24 mouse cellular contexts compared by ENCODE assay signal in the genomic region with DNA sequence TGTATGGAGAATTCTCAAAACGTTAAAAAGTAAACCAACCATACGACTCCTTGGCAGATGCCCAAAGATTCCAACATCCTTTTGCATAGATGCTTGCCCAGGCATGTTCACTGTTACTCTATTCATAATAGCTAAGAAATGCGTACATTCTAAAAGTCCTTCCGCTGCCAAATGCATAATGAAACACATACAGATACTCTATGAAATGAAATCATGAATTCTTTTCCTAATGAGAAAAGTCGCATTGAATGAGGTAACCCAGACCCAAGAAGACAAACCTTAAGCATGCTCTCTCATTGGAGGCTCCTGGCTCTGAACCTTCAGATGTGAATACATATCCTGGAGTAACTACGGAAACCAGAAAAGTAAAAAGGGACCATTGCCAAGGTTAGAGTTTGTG. TPM values are rescaled to one million over a fixed set of nuclear protein-coding genes. Genes with fewer than 3 reads are reported as not detected.
DNase-seq lines count a peak whose midpoint lies in the region; ATAC-seq and TF ChIP-seq lines count a peak whose summit lies in the region.
"Had no signal": no experiment of that assay in that cellular context is flagged by ENCODE, and none has a peak within 500 bp of the region (broad histone marks: within the 10 kb centered on the region; RNA-seq: fewer than 3 reads in every experiment).

No protein-coding gene starts in this region.

- no peak for TF ChIP-seq EP300 in lung, postnatal 0 days (IDR thresholded peaks at IDR 0.05)

- DNase-seq in hindbrain, embryonic 14.5 days (ENCODE audit: low spot score): peak; percentile 24
- no peak for DNase-seq in hindbrain, embryonic 11.5 days (ENCODE audit: low spot score)
- DNase-seq in lung, embryonic 14.5 days: peak; percentile 68
- no peak for DNase-seq in lung, postnatal 0 days (ENCODE audit: low spot score)
- peak; percentile 8 for DNase-seq in R1 (ENCODE audit: low read depth, low spot score)
- peak; percentile 26 for DNase-seq in kidney, postnatal 10 days
- DNase-seq in spleen, adult 18-20 months: no peak
- no peak for DNase-seq in yolk sac, embryonic 10.5 days (ENCODE audit: low spot score)
- DNase-seq: adrenal gland, postnatal 14 days; cerebellum, adult 2 months; gastrocnemius, postnatal 10 days; heart, adult 2 months; lung, postnatal 10 days had no signal

- WGBS in hindbrain, embryonic 14.5 days: 67% methylated on average over 6 of the region's 6 CpGs
- 84% methylated on average over 6 of the region's 6 CpGs for WGBS in hindbrain, embryonic 11.5 days
- 44% methylated on average over 6 of the region's 6 CpGs for WGBS in lung, embryonic 14.5 days
- WGBS in lung, postnatal 0 days: 46% methylated on average over 6 of the region's 6 CpGs

- no peak for TF ChIP-seq CTCF in lung, embryonic 14.5 days (IDR thresholded peaks at IDR 0.05; ENCODE audit: low read depth)
- TF ChIP-seq CTCF in lung, postnatal 0 days (IDR thresholded peaks at IDR 0.05): no peak

- H3K4me1 ChIP-seq in hindbrain, embryonic 14.5 days (replicated peaks; ENCODE audit: control insufficient read depth, insufficient read depth, low read length): no peaks in the 10 kb centered on the region
- H3K4me1 ChIP-seq in hindbrain, embryonic 11.5 days (replicated peaks; ENCODE audit: control insufficient read depth, insufficient read depth, low read length): no peaks in the 10 kb centered on the region
- H3K4me1 ChIP-seq in lung, embryonic 14.5 days (ENCODE audit: insufficient read depth): no peaks in the 10 kb centered on the region
- no peaks in the 10 kb centered on the region for H3K4me1 ChIP-seq in lung, postnatal 0 days (ENCODE audit: insufficient read depth, low read depth, low read length)
- H3K4me1 ChIP-seq: heart, embryonic 15.5 days; hindbrain, embryonic 13.5 days; neural tube, embryonic 12.5 days; stomach, embryonic 15.5 days had no signal

- peak; percentile 51; the same call in 1 of the 2 replicates for ATAC-seq in hindbrain, embryonic 14.5 days (ENCODE audit: low FRiP score)
- ATAC-seq in hindbrain, embryonic 11.5 days (ENCODE audit: low FRiP score): no peak
- peak; percentile 17; the same call in 1 of the 2 replicates for ATAC-seq in lung, embryonic 14.5 days (ENCODE audit: insufficient read depth)
- no peak for ATAC-seq in lung, postnatal 0 days
- ATAC-seq: intestine, postnatal 0 days had no signal

- no peak overlapping the region for H3K9ac ChIP-seq in hindbrain, embryonic 14.5 days
- no peak overlapping the region for H3K9ac ChIP-seq in hindbrain, embryonic 11.5 days (ENCODE audit: low read depth, low read length)
- no peak overlapping the region for H3K9ac ChIP-seq in lung, embryonic 14.5 days
- H3K9ac ChIP-seq in lung, postnatal 0 days (replicated peaks; ENCODE audit: low read depth): no peak overlapping the region
- H3K9ac ChIP-seq: heart, embryonic 15.5 days; hindbrain, embryonic 13.5 days; liver, embryonic 14.5 days; neural tube, embryonic 12.5 days; stomach, embryonic 15.5 days had no signal

- H3K4me2 ChIP-seq in hindbrain, embryonic 14.5 days (replicated peaks): no peak overlapping the region
- no peak overlapping the region for H3K4me2 ChIP-seq in hindbrain, embryonic 11.5 days (replicated peaks; ENCODE audit: low read depth, low read length)
- no peak overlapping the region for H3K4me2 ChIP-seq in lung, embryonic 14.5 days
- H3K4me2 ChIP-seq in lung, postnatal 0 days (replicated peaks; ENCODE audit: low read depth, low read length): no peak overlapping the region
- H3K4me2 ChIP-seq: heart, embryonic 15.5 days; hindbrain, embryonic 13.5 days; neural tube, embryonic 12.5 days; stomach, embryonic 15.5 days had no signal

- no peak overlapping the region for H3K4me3 ChIP-seq in hindbrain, embryonic 14.5 days (replicated peaks; ENCODE audit: low read length)
- no peak overlapping the region for H3K4me3 ChIP-seq in hindbrain, embryonic 11.5 days (ENCODE audit: low read depth, low read length)
- H3K4me3 ChIP-seq in lung, embryonic 14.5 days (ENCODE audit: low read depth, low read length): no peak overlapping the region
- no peak overlapping the region for H3K4me3 ChIP-seq in lung, postnatal 0 days (ENCODE audit: low read depth, low read length)
- H3K4me3 ChIP-seq: heart, adult 2 months; heart, embryonic 15.5 days; hindbrain, embryonic 13.5 days; left cerebral cortex, adult 2 months; neural tube, embryonic 12.5 days; stomach, embryonic 15.5 days had no signal

- no peak overlapping the region for H3K27ac ChIP-seq in hindbrain, embryonic 14.5 days
- H3K27ac ChIP-seq in hindbrain, embryonic 11.5 days (ENCODE audit: low read depth, low read length): no peak overlapping the region
- no peak overlapping the region for H3K27ac ChIP-seq in lung, embryonic 14.5 days (ENCODE audit: low read depth)
- no peak overlapping the region for H3K27ac ChIP-seq in lung, postnatal 0 days (ENCODE audit: low read length)
- H3K27ac ChIP-seq: heart, adult 2 months; heart, embryonic 15.5 days; hindbrain, embryonic 13.5 days; left cerebral cortex, adult 2 months; liver, embryonic 14.5 days; neural tube, embryonic 12.5 days; stomach, embryonic 15.5 days had no signal

- no peaks in the 10 kb centered on the region for H3K36me3 ChIP-seq in hindbrain, embryonic 14.5 days (replicated peaks; ENCODE audit: control insufficient read depth, insufficient read depth)
- no peaks in the 10 kb centered on the region for H3K36me3 ChIP-seq in hindbrain, embryonic 11.5 days (ENCODE audit: control insufficient read depth, insufficient read depth, low read length)
- H3K36me3 ChIP-seq in lung, embryonic 14.5 days (ENCODE audit: insufficient read depth): no peaks in the 10 kb centered on the region
- no peaks in the 10 kb centered on the region for H3K36me3 ChIP-seq in lung, postnatal 0 days (ENCODE audit: insufficient read depth, low read length)
- H3K36me3 ChIP-seq: heart, embryonic 15.5 days; hindbrain, embryonic 13.5 days; neural tube, embryonic 12.5 days; stomach, embryonic 15.5 days had no signal

- no peaks in the 10 kb centered on the region for H3K9me3 ChIP-seq in hindbrain, embryonic 14.5 days (ENCODE audit: control insufficient read depth, low read length)
- no peaks in the 10 kb centered on the region for H3K9me3 ChIP-seq in hindbrain, embryonic 11.5 days (ENCODE audit: control insufficient read depth, low read length)
- H3K9me3 ChIP-seq in lung, embryonic 14.5 days (ENCODE audit: low read depth, low read length): no peaks in the 10 kb centered on the region
- no peaks in the 10 kb centered on the region for H3K9me3 ChIP-seq in lung, postnatal 0 days (ENCODE audit: low read length)
- H3K9me3 ChIP-seq: heart, embryonic 15.5 days; hindbrain, embryonic 13.5 days; neural tube, embryonic 12.5 days; stomach, embryonic 15.5 days had no signal

- no peaks in the 10 kb centered on the region for H3K27me3 ChIP-seq in hindbrain, embryonic 14.5 days (ENCODE audit: control insufficient read depth, insufficient read depth, low read length)
- no peaks in the 10 kb centered on the region for H3K27me3 ChIP-seq in hindbrain, embryonic 11.5 days (ENCODE audit: control insufficient read depth, insufficient read depth, low read length)
- H3K27me3 ChIP-seq in lung, embryonic 14.5 days (ENCODE audit: insufficient read depth, low read length): no peaks in the 10 kb centered on the region
- no peaks in the 10 kb centered on the region for H3K27me3 ChIP-seq in lung, postnatal 0 days (replicated peaks; ENCODE audit: insufficient read depth, low read length)
- H3K27me3 ChIP-seq: heart, embryonic 15.5 days; hindbrain, embryonic 13.5 days; neural tube, embryonic 12.5 days; stomach, embryonic 15.5 days had no signal

RNA-seq across cellular contexts. Expression of a gene that starts 36.2 kb away (rescaled TPM):
- 22.0 and 23.1 TPM in 2 replicates for polyA plus RNA-seq in hindbrain, embryonic 14.5 days (2014; fragmentation: Nextera tagmentation; extraction: Ambion mirVana)
- polyA plus RNA-seq in hindbrain, embryonic 11.5 days (2014; fragmentation: Nextera tagmentation; extraction: Ambion mirVana): 9.7 and 10.1 TPM in 2 replicates
- polyA plus RNA-seq in lung, embryonic 14.5 days (2014; fragmentation: Nextera tagmentation; extraction: Ambion mirVana): 19.3 TPM in 2 replicates
- 11.0 and 11.9 TPM in 2 replicates for polyA plus RNA-seq in lung, postnatal 0 days (2015; fragmentation: Nextera tagmentation; extraction: Ambion mirVana)

RNA-seq across cellular contexts. Expression of a gene that starts 49.1 kb away (rescaled TPM):
- 0.12 and 0.23 TPM in 2 replicates for polyA plus RNA-seq in hindbrain, embryonic 14.5 days (2014; fragmentation: Nextera tagmentation; extraction: Ambion mirVana)
- not detected in 2 replicates for polyA plus RNA-seq in hindbrain, embryonic 11.5 days (2014; fragmentation: Nextera tagmentation; extraction: Ambion mirVana)
- not detected in 2 replicates for polyA plus RNA-seq in lung, embryonic 14.5 days (2014; fragmentation: Nextera tagmentation; extraction: Ambion mirVana)
- 0.05 TPM in 1 of 2 replicates, not detected in the other for polyA plus RNA-seq in lung, postnatal 0 days (2015; fragmentation: Nextera tagmentation; extraction: Ambion mirVana)
- polyA plus RNA-seq: cerebellum, adult 2 months; embryonic facial prominence, embryonic 11.5 days; frontal cortex, adult 2 months; heart, adult 2 months; heart, embryonic 15.5 days; hindbrain, embryonic 13.5 days; intestine, postnatal 0 days; limb, embryonic 11.5 days; liver, embryonic 14.5 days; neural tube, embryonic 12.5 days; spleen, adult 2 months; stomach, embryonic 15.5 days had no signal

RNA-seq across cellular contexts. Expression of a gene that starts 56.0 kb away (rescaled TPM):
- not detected in 2 replicates for polyA plus RNA-seq in hindbrain, embryonic 14.5 days (2014; fragmentation: Nextera tagmentation; extraction: Ambion mirVana)
- 0.05 and 0.07 TPM in 2 replicates for polyA plus RNA-seq in hindbrain, embryonic 11.5 days (2014; fragmentation: Nextera tagmentation; extraction: Ambion mirVana)
- 0.11 TPM in 2 replicates for polyA plus RNA-seq in lung, embryonic 14.5 days (2014; fragmentation: Nextera tagmentation; extraction: Ambion mirVana)
- 0.02 TPM in 1 of 2 replicates, not detected in the other for polyA plus RNA-seq in lung, postnatal 0 days (2015; fragmentation: Nextera tagmentation; extraction: Ambion mirVana)
- polyA plus RNA-seq: cerebellum, adult 2 months; embryonic facial prominence, embryonic 11.5 days; frontal cortex, adult 2 months; heart, adult 2 months; heart, embryonic 15.5 days; limb, embryonic 11.5 days; liver, embryonic 14.5 days; neural tube, embryonic 12.5 days; spleen, adult 2 months had no signal

RNA-seq across cellular contexts. Expression of a gene that starts 58.7 kb away (rescaled TPM):
- polyA plus RNA-seq in hindbrain, embryonic 14.5 days (2014; fragmentation: Nextera tagmentation; extraction: Ambion mirVana): 169 and 177 TPM in 2 replicates
- 148 and 163 TPM in 2 replicates for polyA plus RNA-seq in hindbrain, embryonic 11.5 days (2014; fragmentation: Nextera tagmentation; extraction: Ambion mirVana)
- 187 and 196 TPM in 2 replicates for polyA plus RNA-seq in lung, embryonic 14.5 days (2014; fragmentation: Nextera tagmentation; extraction: Ambion mirVana)
- 116 and 120 TPM in 2 replicates for polyA plus RNA-seq in lung, postnatal 0 days (2015; fragmentation: Nextera tagmentation; extraction: Ambion mirVana)

Comparison
In these comparisons a context has a peak if more than half of its experiments do, and no peak if none do; other contexts are left out.
1. ATAC-seq: peak in hindbrain, embryonic 14.5 days (single experiment) and lung, embryonic 14.5 days (single experiment); none in hindbrain, embryonic 11.5 days (single experiment) and lung, postnatal 0 days (single experiment).
2. DNase-seq: peak in hindbrain, embryonic 14.5 days (single experiment), lung, embryonic 14.5 days (single experiment), R1 (single experiment) and kidney, postnatal 10 days (single experiment); none in hindbrain, embryonic 11.5 days (single experiment), lung, postnatal 0 days (single experiment), spleen, adult 18-20 months (0 of 2) and yolk sac, embryonic 10.5 days (single experiment).